Mouse (Mus musculus) kidney, postnatal 36 days (tissue): ENCODE data around the gene Nphs1.
"Not testable (repeated sequence)": the region's sequence is repeated elsewhere in the genome, so short reads cannot be mapped to it uniquely, and the experiment has no call there.

ENCODE experiments used
- DNase-seq, 2 experiments: peaks; one replicate each; pipeline ENCODE4 v3.0.0; 2021 to 2022; ENCODE audit warnings: mixed read lengths in 2 of 2

Nphs1 gene

GRCm38 (mm10) chr7:30443696-30444095 is 14.4 kb upstream of the Nphs1 start:
- DNase-seq, result no peak

GRCm38 (mm10) chr7:30444154-30444970 is 13.8 kb upstream of the Nphs1 start:
- peak in 1 of 2 experiments; percentile 50 for DNase-seq

- peak; percentile 33 to 79 for DNase-seq
These were observed 13.0 kb upstream of the Nphs1 start, which contains the start of gene Aplp1 for GRCm38 (mm10) chr7:30444971-30445751. Gene Aplp1, minus strand, starts transcription at chr7:30445535.

GRCm38 (mm10) chr7:30450241-30450640 is 7.9 kb upstream of the Nphs1 start:
- DNase-seq, result no peak

- DNase-seq, result no peak
These were observed 4.8 kb upstream of the Nphs1 start for GRCm38 (mm10) chr7:30453327-30453726.

GRCm38 (mm10) chr7:30453766-30454165 is 4.3 kb upstream of the Nphs1 start:
- DNase-seq, result peak; percentile 60 to 79

GRCm38 (mm10) chr7:30454259-30454658 is 3.9 kb upstream of the Nphs1 start:
- no peak for DNase-seq

GRCm38 (mm10) chr7:30456487-30456886 is 1.6 kb upstream of the Nphs1 start:
- no peak for DNase-seq

GRCm38 (mm10) chr7:30456911-30457628 is 1.0 kb upstream of the Nphs1 start:
- no peak for DNase-seq

GRCm38 (mm10) chr7:30459484-30459883 is 1.4 kb downstream of the Nphs1 start:
- no peak for DNase-seq

GRCm38 (mm10) chr7:30463568-30463967 is 5.5 kb downstream of the Nphs1 start:
- no peak for DNase-seq

- no peak for DNase-seq
These were observed 5.9 kb downstream of the Nphs1 start for GRCm38 (mm10) chr7:30463996-30464395.

- no peak for DNase-seq
These were observed 6.7 kb downstream of the Nphs1 start for GRCm38 (mm10) chr7:30464816-30465300.

GRCm38 (mm10) chr7:30472411-30472810 is 14.3 kb downstream of the Nphs1 start:
- peak in 1 of 2 experiments; percentile 68 for DNase-seq

GRCm38 (mm10) chr7:30474999-30475398 is 16.9 kb downstream of the Nphs1 start:
- no peak for DNase-seq

- DNase-seq, result not testable (repeated sequence)
These were observed 18.0 kb downstream of the Nphs1 start for GRCm38 (mm10) chr7:30476136-30476535.

GRCm38 (mm10) chr7:30477415-30478381 is 19.6 kb downstream of the Nphs1 start:
- DNase-seq, result no peak

- DNase-seq, result peak in 1 of 2 experiments; percentile 70
These were observed 26.1 kb downstream of the Nphs1 start for GRCm38 (mm10) chr7:30484250-30484649.

GRCm38 (mm10) chr7:30490251-30490956 is 32.3 kb downstream of the Nphs1 start:
- DNase-seq, result peak in 1 of 2 experiments; percentile 66

- DNase-seq, result no peak
These were observed 32.8 kb downstream of the Nphs1 start for GRCm38 (mm10) chr7:30490957-30491307.

- DNase-seq, result peak; percentile 87 to 93
These were observed 34.6 kb downstream of the Nphs1 start for GRCm38 (mm10) chr7:30492765-30493164.
